Mouse (Mus musculus) B cell, adult 2 months (primary cell): ENCODE measurements around the gene Gstt4.
"Not testable (repeated sequence)": the region's sequence is repeated elsewhere in the genome, so short reads cannot be mapped to it uniquely, and the experiment has no call there.

Experiments
- DNase-seq, 2 experiments: peaks; one replicate each; pipeline ENCODE4 v3.0.0; 2022

Gene Gstt4

DNA sequence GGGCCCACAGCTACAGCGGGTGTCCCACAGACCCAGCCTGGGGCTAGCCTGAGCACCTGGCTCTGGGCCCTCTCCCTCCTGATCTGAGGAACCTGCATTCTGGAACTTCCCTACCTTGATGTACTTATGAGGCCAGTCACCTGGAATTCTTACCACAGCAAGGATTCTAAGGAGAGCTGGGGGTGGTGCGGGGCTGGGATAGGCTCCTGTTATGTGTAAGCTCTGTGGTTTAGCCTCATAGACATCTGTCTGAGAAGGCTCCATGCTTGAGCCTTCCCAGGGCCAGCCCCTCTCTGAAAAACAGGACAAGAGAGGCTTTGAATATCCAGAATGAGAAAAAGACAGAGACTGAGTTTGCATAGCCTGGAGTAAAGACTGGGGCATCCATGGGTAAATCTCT is at the start of gene Gstt4:
Gene Gstt4 (minus strand): TSS at position 101 of the 400 bp plus-strand sequence.
- no peak for DNase-seq

DNA sequence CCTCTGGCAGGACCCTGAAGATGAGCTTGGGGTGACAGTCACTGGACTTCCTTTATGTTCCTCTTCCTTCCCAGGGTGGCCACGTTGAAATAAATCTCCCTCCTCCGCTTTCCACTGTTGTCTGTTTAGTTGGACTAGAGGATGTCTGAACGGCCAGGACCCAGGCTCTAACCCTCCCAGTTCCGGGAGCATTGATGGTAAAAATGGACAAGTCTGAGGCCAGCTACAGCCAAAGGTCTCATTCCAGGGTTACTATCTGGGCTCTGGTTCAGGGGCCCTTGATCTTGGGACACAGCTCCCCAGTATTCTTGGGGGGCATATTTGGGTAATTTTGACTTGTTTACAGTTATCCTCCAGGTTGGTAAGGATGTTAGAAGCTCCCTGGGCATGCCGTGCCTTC is 39.2 kb upstream of the Gstt4 start:
- no peak for DNase-seq

DNA sequence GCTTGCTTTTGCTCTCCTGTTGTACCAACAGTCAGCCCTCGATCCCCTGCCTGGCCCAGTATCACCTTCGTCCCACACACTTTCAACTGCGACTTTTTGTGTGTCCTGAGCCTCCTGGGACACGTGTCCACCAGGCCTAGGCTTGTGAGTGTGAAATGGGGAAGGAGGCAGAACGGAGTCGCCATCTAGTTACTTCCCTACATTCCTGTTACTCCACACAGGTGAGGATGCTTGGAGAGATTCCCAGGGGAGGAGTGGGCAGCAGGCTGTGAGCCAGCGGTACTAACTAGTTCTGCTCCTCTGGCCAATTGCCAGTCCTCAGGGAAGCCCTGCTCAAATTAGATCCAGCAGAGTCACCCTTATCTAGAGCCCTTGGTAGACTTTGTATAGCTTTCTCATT is 38.4 kb upstream of the Gstt4 start:
- DNase-seq: no peak

DNA sequence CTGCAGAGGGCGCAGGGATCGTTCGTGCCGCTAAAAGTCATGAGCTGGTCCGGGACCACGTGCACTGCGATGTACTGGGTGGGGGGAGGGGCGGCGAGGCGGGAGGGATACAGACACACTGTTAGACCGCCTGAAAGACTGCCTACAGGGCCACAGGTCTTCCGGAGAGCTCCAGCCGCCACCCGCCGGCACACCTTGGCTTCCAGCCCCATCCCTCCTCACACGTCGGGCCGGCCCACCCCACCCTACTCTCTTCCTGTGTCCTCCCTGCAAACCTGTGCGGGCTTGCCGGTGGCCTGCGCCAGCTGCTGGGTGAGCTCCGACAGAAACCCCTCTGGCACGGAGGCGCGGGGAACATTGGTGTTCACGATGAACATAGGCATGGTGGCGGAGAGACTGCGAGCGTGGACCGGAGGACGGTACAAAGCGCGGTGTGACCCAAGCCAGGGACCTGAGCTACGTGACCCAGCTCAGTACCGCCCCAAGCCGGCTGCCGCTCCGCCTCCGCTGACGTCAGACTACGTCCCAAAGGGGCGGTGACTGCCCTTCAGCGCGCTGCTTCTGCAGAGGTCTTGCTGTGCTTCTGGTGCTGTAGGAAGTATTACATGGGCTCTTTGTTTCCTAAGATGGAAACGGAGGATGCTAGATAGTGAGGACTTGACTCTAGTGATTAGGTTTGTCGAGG is 37.6 kb upstream of the Gstt4 start, which contains the start of gene Mif:
Gene Mif (minus strand): TSS at position 455 of the 685 bp plus-strand sequence.
- peak; percentile 93 to 94 for DNase-seq

DNA sequence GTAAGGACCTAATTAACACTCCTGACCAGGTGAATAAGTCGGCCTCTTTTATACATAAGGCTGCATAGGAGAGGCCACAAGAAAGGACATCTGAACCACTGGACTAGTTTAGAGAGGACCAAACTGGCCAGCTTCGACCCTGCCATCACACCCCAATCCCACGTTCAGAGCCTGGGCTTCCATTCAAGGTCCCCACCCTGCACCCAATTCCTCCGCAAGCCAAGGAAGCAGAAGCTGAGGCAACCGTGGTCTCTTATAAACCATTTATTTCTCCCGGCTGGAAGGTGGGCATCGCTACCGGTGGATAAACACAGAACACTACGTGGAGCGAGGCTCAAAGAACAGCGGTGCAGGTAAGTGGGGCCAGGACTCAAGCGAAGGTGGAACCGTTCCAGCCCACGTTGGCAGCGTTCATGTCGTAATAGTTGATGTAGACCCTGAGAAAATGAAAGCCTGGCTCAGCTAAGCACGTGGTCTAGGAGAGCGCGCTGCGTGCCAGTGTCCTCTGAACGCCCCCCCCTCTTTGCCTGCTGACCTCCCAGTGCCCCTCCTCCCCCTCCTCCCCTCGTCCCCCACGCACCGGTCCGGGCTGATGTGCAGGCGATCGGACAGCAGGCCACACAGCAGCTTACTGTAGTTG is 36.9 kb upstream of the Gstt4 start:
- DNase-seq: peak; percentile 17 to 27

DNA sequence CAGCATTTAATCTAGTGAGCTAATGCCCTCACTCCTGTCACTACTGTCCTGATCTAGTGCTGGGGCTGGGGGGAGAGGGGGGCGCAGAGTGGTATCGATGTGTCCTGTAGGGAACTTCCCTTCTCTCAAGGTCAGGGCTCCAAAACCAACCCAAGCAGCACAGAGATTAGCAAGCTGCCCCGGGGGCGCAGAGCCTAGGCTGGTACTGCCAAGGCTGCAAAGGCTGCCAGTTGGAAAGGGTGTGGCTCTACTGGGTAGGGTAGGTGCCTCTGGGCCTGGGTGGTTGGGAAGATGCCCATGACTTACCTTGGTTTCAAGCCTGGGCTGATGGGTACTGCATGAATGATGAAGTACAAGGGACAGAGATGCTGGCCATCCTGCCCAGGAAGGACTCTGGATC is 35.3 kb upstream of the Gstt4 start:
- DNase-seq: no peak

DNA sequence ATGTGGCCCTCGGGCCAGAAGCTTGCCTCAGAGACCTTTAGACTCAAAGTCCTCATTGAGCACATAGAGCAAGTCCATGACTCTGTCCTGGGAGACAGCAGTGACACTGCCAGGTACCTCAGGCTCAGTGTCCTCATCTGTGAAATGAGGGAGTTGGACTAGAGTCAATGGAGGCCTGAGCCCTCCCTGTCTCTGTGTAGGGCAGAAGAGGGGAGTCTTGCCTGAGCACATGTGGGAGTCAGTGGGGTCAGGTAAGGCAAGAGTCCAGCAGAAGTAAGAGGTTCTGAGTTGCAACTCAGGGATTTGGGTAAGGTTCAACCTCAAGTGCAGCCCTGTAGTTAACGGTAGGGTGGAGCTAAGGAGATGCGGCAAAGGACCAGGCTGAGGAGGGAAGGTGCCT is 34.6 kb upstream of the Gstt4 start:
- no peak for DNase-seq

DNA sequence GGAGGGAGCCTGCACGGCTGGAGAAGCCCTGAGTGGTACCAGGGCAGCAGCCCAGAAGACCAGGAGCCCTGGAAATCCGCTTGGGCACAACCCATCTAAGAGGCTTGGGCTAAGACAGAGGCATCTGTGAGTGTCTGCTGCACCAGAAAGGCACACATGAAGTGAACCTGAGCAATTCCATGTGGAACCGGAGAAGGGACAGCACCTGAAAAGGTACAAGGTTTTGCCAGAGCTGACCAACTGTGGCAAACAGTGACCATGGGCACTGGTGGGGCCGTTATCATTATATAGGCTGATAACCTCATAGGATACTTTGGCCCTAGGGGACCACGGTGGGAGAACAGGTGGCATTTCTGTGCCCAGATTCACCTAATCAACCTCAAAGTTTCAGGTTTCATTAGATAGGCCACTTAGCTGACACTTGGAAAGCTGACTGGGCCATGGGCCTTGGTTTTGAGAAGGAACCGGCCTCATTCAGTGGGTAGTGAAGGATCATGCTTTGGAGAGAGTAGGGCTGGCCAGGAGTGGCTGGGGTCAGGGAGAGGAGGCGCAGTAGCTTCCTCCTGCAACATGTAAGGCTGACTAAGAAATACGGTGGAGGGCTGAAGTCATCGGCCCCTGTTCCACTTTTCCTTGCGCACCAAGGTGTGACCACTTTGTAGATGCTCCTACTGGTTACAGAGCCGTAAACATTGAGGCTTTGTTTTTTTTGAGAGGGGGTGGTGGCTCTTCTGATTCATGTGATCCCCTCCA is 34.0 kb upstream of the Gstt4 start:
- no peak for DNase-seq

DNA sequence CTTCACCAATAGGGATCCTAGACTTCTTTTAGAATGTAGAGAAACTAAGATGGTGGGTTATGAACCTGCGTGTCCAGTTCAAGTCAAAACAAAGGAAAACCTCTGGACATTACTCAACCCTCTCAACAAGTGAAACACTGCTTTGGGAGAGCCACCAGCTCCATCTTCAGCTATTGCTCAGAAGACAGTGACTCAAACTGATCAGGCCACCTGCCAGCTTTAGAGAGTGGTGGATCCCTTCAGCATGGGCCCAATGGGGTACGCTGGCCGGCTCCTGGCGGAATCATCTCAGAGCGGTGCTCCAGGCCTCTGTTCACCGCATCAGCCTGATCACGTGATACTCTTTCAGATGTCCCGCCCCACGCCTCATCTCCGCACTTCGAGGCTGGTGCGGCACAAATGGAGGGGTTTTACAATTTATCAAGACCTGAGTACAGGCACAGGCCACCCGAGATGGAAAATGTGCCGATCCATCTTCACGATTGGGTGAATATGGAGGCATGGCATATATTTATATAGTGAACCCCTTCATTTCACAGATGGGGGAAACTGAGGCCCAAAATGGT is 33.2 kb upstream of the Gstt4 start:
- no peak for DNase-seq

DNA sequence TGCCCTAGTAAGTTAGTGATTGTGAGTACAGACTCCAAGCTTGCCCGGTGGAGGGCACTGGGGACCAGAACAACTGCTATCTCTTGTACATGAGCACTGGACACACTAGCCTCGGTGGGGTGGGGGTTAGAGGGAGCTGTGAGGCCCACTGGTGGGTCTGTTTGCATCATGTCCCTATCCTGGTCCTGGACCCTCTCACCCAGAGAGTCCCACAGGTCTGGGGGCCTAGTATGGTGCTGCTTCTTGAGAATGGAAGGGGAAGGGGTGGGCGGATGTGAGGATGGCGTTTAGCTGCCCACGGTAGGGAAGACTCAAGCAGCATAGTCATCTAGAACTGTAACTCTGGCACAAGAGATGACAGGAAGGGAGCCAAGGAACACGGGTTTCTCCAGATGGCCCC is 32.4 kb upstream of the Gstt4 start:
- no peak for DNase-seq

DNA sequence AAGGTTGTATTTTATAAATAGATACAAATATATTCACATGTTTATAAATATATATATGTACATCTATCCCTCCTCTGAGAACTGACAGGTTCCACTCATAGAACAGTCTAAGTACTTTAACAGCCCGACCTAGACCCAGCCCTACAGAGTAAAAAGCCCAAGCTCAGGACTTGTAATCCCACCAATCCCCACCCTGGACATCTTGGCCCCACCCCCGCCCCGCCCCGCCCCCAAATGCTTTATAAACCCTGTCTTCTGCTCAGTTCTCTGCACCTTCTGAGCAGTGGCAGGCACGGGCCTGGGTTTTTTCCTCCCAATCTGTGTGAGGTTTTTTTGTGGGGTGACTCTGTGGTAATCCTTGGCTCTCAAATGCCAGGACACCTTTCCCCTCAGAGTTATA is 31.8 kb upstream of the Gstt4 start:
- no peak for DNase-seq

DNA sequence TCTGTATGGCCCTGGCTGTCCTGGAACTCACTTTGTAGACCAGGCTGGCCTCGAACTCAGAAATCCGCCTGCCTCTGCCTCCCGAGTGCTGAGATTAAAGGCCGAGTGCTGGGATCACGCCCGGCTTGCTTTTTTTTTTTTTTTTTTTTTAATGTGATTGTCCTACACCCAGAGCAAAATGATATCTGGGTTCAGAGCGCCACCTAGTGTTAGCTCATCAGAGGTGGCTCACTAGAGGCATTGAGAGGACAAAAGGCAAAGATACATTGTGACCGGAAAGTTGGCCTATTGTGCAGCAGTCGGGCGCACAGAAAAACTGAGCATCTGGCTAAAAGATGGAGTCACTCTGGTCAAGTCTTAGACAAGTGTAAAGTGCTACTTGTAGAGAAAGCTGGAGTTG is 31.1 kb upstream of the Gstt4 start:
- DNase-seq: peak; percentile 88

DNA sequence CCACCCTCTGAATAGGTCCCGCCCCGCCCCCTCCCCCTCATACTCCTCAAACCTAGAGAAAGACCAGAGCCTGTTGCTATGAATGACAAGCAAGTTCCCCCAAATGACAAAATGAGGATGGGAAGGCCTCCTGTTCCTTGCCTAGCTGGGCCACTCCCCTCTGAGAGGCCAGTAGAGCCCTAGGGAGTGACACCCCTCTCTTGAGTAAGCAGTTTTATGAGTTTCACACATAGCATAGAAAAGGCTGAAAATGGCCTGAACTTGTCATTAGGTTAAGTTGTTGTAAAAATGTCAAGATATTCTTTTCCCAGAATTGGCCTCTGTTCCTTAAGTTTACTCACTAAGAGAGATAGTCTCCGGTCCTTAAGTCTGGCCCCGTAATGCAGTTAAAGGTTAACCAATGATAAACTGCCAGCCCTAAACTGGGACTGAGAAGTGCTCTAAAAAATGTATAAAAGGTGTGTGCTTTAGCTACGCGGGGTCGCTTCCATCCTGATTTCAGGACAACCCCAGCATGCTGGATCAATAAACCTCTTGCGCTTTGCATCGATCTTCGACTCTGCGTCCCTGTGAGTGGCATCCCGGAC is 30.3 kb upstream of the Gstt4 start:
- no peak for DNase-seq

DNA sequence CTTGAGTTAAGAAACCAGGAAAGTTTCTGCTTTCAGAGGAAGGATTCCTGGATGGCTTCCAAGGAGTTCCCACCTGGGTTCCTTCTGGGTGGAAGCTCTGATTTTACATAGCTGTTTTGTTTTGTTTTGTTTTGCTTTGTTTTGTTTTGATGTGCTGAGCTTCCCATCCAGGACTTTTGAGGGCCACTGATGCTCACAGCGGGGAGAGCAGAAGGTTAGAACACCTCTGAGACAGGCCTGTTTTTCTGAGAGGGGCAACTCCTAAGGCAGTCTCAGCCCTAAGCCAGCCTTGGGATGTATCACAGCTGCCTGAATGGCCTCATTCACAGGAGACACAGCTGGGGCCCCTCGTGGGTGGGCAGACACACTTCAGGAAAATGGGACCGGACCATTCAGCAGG is 29.3 kb upstream of the Gstt4 start:
- DNase-seq: no peak

DNA sequence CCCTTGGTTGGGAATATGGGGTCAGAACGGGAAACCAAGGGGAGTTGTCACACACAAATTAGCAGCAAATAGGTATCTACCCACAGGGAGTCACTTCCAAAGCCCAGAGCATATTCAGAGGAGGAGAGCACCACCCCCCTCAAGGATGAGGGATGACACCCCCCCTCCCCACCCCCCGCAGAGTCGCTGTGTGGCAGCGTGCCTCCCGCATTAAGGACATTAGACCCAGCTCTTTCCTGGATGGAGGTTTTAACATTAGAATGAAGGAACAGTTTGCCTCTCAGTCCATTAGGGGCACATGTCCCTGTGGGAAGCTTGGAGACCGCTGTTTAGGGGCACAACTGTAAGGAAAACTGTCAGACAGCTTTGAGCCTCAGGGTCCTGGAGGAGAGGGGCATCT is 28.7 kb upstream of the Gstt4 start:
- no peak for DNase-seq

DNA sequence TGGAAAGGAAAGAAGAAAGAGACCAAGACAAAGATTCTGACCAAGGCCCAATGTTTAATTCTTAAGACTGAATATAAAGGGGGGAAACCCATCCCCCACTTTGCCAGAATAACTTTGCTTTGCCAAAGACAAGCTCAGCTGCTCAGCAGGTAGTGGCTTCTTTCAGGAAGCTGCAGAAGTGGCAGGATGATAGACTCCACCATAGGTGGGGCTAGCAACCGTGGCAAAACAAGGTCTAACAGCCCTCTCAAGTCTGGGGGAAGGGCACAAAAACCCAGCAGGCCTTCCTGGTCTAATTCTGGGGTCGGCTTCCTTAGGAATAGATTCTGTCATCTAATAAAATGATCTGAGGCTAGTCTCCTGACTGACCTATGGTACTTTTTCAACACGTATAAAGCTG is 26.0 kb upstream of the Gstt4 start:
- DNase-seq: no peak

DNA sequence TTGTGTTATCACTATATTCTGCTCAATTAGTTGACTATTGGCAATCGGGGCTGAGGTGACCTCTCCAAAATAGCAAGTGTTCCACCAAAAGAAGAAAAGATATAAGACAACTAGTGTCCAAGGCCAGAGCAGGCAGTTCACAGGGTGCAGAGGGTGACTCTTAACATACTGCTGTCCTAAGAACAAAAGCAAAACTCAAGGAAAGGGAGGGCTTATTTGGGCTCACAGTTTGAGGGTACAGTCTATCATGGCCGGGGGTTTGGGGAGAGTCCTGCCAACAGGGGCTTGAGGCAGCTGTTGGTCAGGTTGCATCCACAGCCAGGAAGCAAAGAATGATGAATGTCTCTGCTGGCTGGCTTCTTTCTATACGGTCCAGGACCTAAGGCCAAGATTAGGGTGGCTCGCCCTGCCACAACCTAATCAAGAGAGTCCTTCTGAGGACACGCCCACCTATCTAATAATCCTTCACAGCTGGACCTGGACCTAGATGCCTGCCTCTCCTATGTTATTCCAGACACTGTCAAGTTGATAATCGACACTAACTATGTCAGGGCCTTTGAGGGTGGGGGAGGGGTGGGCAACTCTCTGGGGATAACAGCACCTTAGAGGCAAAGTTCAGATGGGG is 23.1 kb upstream of the Gstt4 start:
- no peak for DNase-seq

DNA sequence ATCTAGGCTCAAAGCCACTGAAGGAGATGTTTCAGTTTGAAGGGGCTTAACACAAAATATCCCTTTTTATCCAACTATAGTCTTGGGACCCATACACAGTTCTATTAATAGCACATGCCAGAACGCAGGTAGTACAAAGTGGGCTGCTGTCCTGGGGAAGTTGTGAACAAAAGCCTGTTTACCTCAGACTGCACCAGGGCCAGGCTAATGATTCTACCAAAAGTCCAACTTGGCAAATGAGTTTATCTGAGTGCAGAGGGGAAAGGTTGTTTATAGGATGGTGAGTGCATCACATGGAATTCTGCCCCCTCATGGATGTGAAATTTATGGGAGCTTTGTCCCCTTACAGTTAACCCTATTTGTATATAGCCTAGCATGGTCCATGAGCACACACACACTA is 22.5 kb upstream of the Gstt4 start:
- DNase-seq: no peak

DNA sequence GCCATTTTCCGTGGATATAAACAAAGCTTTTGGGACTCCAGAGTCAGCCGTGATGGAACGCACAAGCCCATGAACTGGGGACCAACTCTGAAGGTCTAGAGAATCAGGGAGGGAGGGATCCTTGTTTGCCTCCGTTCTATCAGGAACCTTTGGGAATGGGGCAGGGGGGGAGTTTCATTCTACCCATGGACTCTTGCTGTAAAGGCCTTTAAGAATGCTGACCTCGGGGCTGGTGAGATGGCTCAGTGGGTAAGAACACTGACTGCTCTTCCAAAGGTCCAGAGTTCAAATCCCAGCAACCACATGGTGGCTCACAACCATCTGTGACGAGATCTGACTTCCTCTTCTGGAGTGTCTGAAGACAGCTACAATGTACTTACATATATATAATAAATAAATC is 21.6 kb upstream of the Gstt4 start:
- not testable (repeated sequence) for DNase-seq

DNA sequence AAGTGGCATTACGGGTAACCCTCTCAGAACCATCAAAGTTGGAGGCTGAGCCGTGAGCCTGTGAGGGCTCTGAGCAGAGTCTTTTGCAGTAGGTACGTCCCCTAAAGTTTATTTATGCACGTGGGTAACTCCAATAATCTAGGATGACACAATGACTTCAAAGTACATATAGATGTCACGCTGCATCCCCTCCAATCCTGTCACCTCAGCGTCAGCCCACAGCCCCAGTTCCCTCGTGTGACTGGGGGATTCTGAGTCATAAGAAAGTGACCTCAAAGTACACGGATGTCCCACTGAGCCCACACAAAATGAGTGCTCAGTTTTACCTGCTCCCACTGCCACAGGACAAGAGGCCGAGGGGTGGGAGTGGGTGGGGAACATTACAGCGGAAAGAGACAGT is 16.7 kb upstream of the Gstt4 start:
- DNase-seq: no peak

DNA sequence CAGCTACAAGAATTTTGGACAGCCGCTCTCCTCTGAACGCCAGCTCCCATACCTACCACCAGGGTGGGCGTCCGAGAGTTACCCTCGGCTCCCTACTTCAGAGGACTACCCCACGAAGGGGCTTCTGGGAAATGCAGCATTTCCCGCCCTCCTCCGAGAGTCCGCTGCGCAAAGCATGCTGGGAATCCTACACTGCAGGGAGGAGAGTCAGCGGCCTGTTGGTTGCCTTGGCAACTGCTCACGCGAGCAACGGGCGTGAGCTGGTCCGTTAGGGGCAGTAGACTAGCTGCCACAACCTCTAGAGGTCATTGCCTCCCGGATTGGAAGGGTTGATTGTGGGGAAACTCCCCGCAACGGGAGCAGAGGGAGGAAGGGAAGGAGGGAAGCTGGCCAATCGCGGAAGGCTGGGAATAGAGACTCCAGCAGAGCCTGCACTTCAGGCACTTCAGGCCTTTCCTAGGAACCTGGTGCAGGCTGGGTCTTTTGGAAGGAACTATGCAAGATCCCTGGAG is 15.0 kb upstream of the Gstt4 start, which contains the start of gene Gstt2:
Gene Gstt2 (minus strand): TSS at position 177 of the 512 bp plus-strand sequence.
- DNase-seq: peak; percentile 61 to 65

DNA sequence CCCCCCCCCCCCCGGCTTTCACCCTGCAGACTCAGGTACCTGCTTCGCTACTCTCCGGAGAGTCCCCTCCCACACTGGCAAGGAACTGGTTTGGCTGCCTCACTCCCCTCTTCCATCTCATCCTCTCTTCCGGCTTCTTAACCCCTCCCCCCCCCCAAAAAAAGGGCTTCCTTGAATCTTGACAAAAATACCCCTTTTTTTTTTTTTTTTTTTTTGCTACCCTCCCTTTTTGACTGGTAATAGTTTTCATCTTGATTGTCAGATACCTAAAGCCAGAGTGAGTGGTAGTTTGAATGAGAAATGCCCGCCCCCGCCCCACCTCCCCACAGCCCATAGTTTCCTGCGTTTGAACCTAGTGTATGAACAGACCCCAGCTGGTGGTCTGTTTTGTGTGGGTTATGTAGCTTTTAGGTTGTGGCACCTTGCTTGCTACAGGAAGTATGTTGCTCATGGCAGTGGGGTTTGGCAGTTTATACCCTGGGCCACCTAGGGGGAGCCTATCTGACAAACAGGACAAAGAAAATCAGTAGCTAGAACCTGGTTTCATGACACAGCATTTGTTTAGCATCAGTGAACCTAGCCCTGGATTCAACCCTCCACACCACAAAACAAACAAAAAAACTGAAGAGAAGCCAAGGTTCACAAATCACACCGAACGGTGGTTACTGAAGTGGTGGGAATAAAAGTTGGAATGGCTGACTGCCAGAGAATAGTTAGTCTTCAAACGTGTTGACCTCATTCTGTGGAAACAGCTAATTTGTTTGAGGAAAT is 13.6 kb upstream of the Gstt4 start:
- DNase-seq: peak; percentile 62 to 67
